Mouse (Mus musculus): Measurements from ENCODE around the gene Rad51c. TPM values are rescaled to one million over a fixed set of nuclear protein-coding genes. Genes with fewer than 3 reads are reported as not detected.

Gene Rad51c
- polyA plus RNA-seq (2015; fragmentation: Nextera tagmentation; extraction: Ambion mirVana) = 2.7 and 3.5 TPM in 2 replicates

GRCm38 (mm10) chr11:87404876-87405275, at the start of gene Rad51c, which contains the start of gene Tex14:
Gene Rad51c, minus strand, starts transcription at chr11:87404954.
Gene Tex14, plus strand, starts transcription at chr11:87405065.

DNA sequence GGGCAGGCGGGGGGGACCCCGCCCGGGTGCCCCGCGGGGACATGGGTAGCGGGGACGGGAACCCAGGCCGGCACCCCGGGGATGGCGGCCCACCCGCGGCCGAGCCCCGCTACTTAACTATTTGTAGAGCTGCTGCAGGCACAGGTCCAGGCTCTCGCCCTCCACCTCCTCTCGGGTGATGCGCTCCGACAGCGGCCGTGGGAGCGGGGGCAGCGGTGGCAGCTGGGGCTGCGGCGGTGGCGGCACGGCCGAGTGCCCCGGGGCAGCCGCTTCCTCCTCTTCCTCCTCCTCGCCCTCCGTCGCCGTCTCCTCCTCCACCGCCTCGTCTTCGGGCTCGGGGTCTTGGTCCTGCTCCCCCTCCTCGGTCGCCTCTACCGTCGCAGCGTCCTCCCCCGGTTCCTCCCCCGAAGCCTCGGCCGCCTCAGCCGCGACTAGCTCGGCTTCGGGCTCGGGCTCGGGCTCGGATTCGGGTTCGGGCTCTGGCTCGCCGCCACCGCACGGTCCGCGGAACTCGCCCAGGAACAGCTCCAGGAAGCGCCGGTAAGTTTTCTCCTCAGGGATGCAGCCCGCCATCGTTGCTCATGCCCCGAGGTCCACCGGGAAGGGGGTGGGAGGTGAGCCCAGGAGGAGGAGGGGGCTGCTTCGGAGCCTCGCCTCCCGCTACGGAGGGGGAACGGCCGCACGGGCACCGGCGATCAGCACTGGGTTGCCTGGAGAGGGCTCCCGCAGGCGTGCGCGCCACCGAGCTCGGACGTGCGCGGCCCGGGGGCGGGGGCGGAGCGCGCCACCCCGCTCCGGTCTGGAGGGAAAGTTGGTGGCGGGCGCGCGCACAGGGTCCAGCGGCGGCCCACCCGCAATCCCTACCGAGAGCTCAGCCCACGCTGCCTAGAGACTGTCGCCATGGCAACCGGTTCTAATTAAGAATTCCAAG, 46.2 kb downstream of the Rad51c start, which contains the start of gene Ppm1e:
Gene Ppm1e, minus strand, starts transcription at position 693 of the 931 bp plus-strand sequence.

Other genes with a start within 250 kb of the Rad51c start
- 2.9 and 4.7 TPM in 2 replicates for gene Ppm1e, start 45.9 kb downstream of the Rad51c start, polyA plus RNA-seq (2015; fragmentation: Nextera tagmentation; extraction: Ambion mirVana)
- 0.76 and 1.8 TPM in 2 replicates for gene Tex14, start 111 bp upstream of the Rad51c start, polyA plus RNA-seq (2015; fragmentation: Nextera tagmentation; extraction: Ambion mirVana)
- gene Gm11492, start 161.7 kb upstream of the Rad51c start, polyA plus RNA-seq (2015; fragmentation: Nextera tagmentation; extraction: Ambion mirVana) = not detected in 2 replicates
- 35.9 and 36.0 TPM in 2 replicates for gene Sept4, start 163.9 kb upstream of the Rad51c start, polyA plus RNA-seq (2015; fragmentation: Nextera tagmentation; extraction: Ambion mirVana)
- 10.0 and 10.9 TPM in 2 replicates for gene Mtmr4, start 187.2 kb upstream of the Rad51c start, polyA plus RNA-seq (2015; fragmentation: Nextera tagmentation; extraction: Ambion mirVana)
- gene Hsf5, start 212.2 kb upstream of the Rad51c start, polyA plus RNA-seq (2015; fragmentation: Nextera tagmentation; extraction: Ambion mirVana) = 0.08 and 0.13 TPM in 2 replicates

All from adrenal gland, postnatal 0 days (tissue).